Mouse (Mus musculus) kidney, adult 2 months (tissue): ENCODE data around the gene Spata5.
"Not testable (repeated sequence)": the region's sequence is repeated elsewhere in the genome, so short reads cannot be mapped to it uniquely, and the experiment has no call there.

Source experiments
- CTCF ChIP-seq: fragments of 200-500 bp; conservative IDR thresholded peaks from 2 replicates; pipeline ENCODE4 v1.5.1; 2011; ENCODE audit warnings: low read depth, mild to moderate bottlenecking, control low read depth, low read length, moderate library complexity, mixed read lengths; ENCODE audit not compliant: insufficient read depth, insufficient read length
- POLR2A ChIP-seq: fragments of 200-500 bp; IDR thresholded peaks from one replicate; pipeline ENCODE4 v1.6.1; 2011; ENCODE audit warnings: low read depth, low read length, control low read depth

- TF ChIP-seq CTCF, POLR2A: not testable (repeated sequence)
Measured at GRCm38 (mm10) chr3:37599641-37600040, 179.9 kb downstream of the Spata5 start.
